Mouse (Mus musculus) lung, postnatal 0 days (tissue): ENCODE results near the gene Birc5. TPM values are rescaled to one million over a fixed set of nuclear protein-coding genes. Genes with fewer than 3 reads are reported as not detected.

Source experiments
- ATAC-seq: fragments of 200-750 bp; cut with Nextera tagmentation; 2 replicates; pipeline ENCODE4 v1.8.0; 2017; ENCODE audit warnings: moderate library complexity
- DNase-seq: peaks from one replicate; pipeline ENCODE4 v3.0.0-alpha.2; 2016; ENCODE audit warnings: low spot score
- H3K27ac ChIP-seq: fragments of 300-500 bp; sonication (generic); 2 replicates; pipeline ENCODE4 v1.5.1; 2014; ENCODE audit warnings: antibody characterized with exemption, mild to moderate bottlenecking, low read length, mixed read lengths
- H3K27me3 ChIP-seq: fragments of 300-500 bp; sonication (generic); replicated peaks from 2 replicates; pipeline ENCODE4 v1.6.1; 2014; ENCODE audit warnings: low read length, mixed read lengths; ENCODE audit not compliant: insufficient read depth
- H3K36me3 ChIP-seq: fragments of 300-500 bp; sonication (generic); 2 replicates; pipeline ENCODE4 v1.6.1; 2014; ENCODE audit warnings: low read length, mixed read lengths; ENCODE audit not compliant: insufficient read depth
- H3K4me1 ChIP-seq: fragments of 300-500 bp; sonication (generic); 2 replicates; pipeline ENCODE4 v1.6.1; 2014; ENCODE audit warnings: antibody characterized with exemption, low read depth, low read length, mixed read lengths; ENCODE audit not compliant: insufficient read depth
- H3K4me2 ChIP-seq: fragments of 300-500 bp; sonication (generic); replicated peaks from 2 replicates; pipeline ENCODE4 v1.6.1; 2014; ENCODE audit warnings: low read depth, mild to moderate bottlenecking, low read length, moderate library complexity, mixed read lengths
- H3K4me3 ChIP-seq: fragments of 300-500 bp; sonication (generic); 2 replicates; pipeline ENCODE4 v1.5.1; 2014; ENCODE audit warnings: low read depth, low read length
- H3K9ac ChIP-seq: fragments of 300-500 bp; sonication (generic); replicated peaks from 2 replicates; pipeline ENCODE4 v1.6.1; 2014; ENCODE audit warnings: low read depth, mild to moderate bottlenecking
- H3K9me3 ChIP-seq: fragments of 300-500 bp; sonication (generic); 2 replicates; pipeline ENCODE4 v1.6.1; 2016; ENCODE audit warnings: low read length, mixed read lengths
- CTCF ChIP-seq: IDR thresholded peaks from 2 replicates; pipeline ENCODE4 v1.5.1; 2016; ENCODE audit warnings: antibody characterized with exemption, mild to moderate bottlenecking
- EP300 ChIP-seq: IDR thresholded peaks from 2 replicates; pipeline ENCODE4 v1.6.1; 2016; ENCODE audit warnings: antibody characterized with exemption, mild to moderate bottlenecking, control low read depth
- WGBS: fragments of 180-500 bp; shearing (Covaris S2); extraction: QIAGEN DNeasy Blood & Tissue Kit; methylation state at CpG from one replicate; pipeline ENCODE4 v1.1.7; 2014; 5-methylcytosine and 5-hydroxymethylcytosine counted together
- polyA plus RNA-seq: library from polyadenylated mRNA; unstranded; fragments of >200 nt; fragmentation: Nextera tagmentation; extraction: Ambion mirVana; gene quantifications from 2 replicates; pipeline ENCODE4 v1.2.1, GENCODE M21; 2015

The Birc5 gene
- polyA plus RNA-seq, 1 experiment from 2014 or later: 15.0 TPM

GRCm38 (mm10) chr11:117890519-117891282, 41.6 kb downstream of the Birc5 start:
- Histone ChIP-seq H3K4me3 (no peak overlapping the region), H3K9me3 (no peaks in the 10 kb centered on the region), H3K4me1 (peaks cover 25% of the 10 kb centered on the region), H3K36me3 (no peaks in the 10 kb centered on the region), H3K4me2 (no peak overlapping the region), H3K9ac (no peak overlapping the region), H3K27ac (peak overlapping the region; percentile 51), H3K27me3 (no peaks in the 10 kb centered on the region)
- peak; percentile 55 for DNase-seq
- ATAC-seq: peak; percentile 51
- WGBS: 36% methylated on average over 13 of the region's 13 CpGs
- TF ChIP-seq EP300: no peak
- TF ChIP-seq CTCF: peak; percentile 56

DNA sequence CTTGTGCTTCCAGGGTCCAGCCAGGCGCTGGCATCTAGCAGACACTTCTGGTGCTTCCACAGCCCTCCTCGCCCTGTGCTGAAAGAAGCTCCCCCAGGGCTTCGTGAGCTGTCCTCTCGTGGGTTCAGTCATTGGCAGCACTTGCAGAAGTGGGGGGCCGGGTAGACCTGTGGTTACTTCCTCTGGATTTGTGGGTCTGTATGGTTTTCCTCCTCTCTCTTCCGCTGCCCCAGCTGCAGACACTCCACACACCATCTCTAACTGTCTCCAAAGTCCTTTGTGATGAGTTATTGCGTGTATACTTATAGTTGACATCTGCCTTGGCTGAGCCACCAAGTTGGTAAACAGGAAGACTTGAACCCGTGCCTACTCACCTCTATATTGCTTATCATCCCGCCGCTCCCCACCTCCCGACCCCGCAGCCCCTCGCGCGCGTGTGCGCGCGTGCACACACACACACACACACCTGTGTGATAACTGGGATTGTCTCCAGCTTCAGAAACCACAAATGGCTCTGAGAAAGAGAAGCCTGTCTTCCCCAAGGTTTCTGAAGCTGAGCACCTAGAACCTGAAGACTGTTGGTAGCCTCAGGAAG, 42.6 kb downstream of the Birc5 start:
- Histone ChIP-seq H3K4me3 (no peak overlapping the region), H3K9me3 (no peaks in the 10 kb centered on the region), H3K4me2 (no peak overlapping the region), H3K36me3 (no peaks in the 10 kb centered on the region), H3K9ac (no peak overlapping the region), H3K4me1 (peaks cover 20% of the 10 kb centered on the region), H3K27ac (no peak overlapping the region), H3K27me3 (no peaks in the 10 kb centered on the region)
- 81% methylated on average over 19 of the region's 19 CpGs for WGBS
- DNase-seq: no peak
- ATAC-seq: no peak
- TF ChIP-seq CTCF (no peak), EP300 (no peak)

DNA sequence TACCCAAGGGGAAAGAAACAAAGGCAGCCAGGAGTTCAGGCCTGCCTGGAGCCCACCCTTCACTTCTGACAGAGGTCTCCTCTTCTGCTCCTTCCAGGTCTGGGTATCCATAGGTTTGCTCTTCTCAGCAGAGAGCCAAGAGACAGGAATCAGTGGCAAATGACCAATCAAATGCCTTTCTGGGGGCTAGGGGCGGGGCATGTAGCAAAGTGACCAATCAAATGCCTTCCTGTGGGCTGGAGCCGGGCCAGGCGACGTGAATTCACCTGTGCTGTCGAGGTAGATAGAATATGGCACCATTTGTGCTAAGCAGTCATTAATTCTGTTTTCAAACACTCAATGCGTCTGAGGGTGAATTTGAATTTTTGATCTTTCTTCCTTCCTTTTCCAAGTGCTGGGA, 43.1 kb downstream of the Birc5 start:
- Histone ChIP-seq H3K36me3 (no peaks in the 10 kb centered on the region), H3K4me3 (no peak overlapping the region), H3K9ac (no peak overlapping the region), H3K4me1 (peaks cover 20% of the 10 kb centered on the region), H3K4me2 (no peak overlapping the region), H3K9me3 (no peaks in the 10 kb centered on the region), H3K27ac (no peak overlapping the region), H3K27me3 (no peaks in the 10 kb centered on the region)
- DNase-seq (no peak), ATAC-seq (no peak)
- TF ChIP-seq EP300: no peak
- TF ChIP-seq CTCF: no peak
- 51% methylated on average over 6 of the region's 6 CpGs for WGBS

DNA sequence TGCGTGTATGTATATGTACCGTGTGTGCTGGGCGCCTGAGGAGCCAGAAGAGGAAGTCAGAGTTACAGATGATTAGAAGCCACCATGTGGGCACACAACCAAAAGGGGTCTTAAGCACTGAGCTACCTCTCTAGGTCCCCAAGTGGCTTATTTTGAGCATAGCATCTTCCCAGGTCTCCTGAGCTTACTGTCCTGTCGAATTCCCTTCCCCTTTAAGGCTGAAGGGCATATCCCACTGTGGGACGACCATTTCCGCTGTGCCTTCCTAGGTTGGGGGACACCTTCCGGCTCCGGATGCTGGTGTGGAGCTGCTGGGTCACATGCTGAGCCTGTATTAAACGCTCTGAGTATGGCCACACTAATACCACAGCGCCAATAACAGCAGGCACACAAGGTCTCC, 45.6 kb downstream of the Birc5 start:
- TF ChIP-seq CTCF (0 out of 2 replicates have a peak, but pooled peaks have one; percentile 9), EP300 (no peak)
- 48% methylated on average over 10 of the region's 10 CpGs for WGBS

DNA sequence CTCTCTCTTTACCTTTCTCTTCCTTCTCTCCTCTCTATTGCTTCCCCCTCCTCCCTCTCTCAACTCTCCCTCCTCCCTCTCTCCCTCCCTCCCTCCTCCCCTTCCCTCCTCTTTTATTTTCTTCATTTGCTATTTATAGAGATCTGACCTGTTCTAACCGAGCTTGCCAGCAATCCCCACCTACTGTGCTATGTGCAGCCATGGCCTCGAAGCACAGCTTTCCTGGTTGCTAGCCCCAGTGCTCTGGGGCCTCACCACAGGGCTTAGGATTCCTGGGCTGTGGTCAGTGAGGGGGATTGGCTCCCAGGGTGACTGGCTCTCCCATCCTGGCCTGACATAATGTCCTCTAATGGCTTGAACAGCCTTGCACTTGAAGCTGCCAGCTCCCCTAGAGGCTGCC, 47.5 kb downstream of the Birc5 start:
- Histone ChIP-seq H3K4me2 (no peak overlapping the region), H3K9me3 (no peaks in the 10 kb centered on the region), H3K4me1 (no peaks in the 10 kb centered on the region), H3K9ac (no peak overlapping the region), H3K27ac (no peak overlapping the region), H3K4me3 (no peak overlapping the region), H3K36me3 (no peaks in the 10 kb centered on the region), H3K27me3 (no peaks in the 10 kb centered on the region)
- DNase-seq (no peak), ATAC-seq (no peak)
- 39% methylated on average over 2 of the region's 2 CpGs for WGBS
- TF ChIP-seq EP300: no peak
- no peak for TF ChIP-seq CTCF

More for the DNA sequence above, 45.6 kb downstream of the Birc5 start:
- no peak for DNase-seq
- no peak overlapping the region for H3K4me2 ChIP-seq
- H3K27me3 ChIP-seq: no peaks in the 10 kb centered on the region
- no peaks in the 10 kb centered on the region for H3K9me3 ChIP-seq
- ATAC-seq: no peak
- no peaks in the 10 kb centered on the region for H3K36me3 ChIP-seq
- no peak overlapping the region for H3K9ac ChIP-seq
- H3K27ac ChIP-seq: no peak overlapping the region
- peaks cover 10% of the 10 kb centered on the region for H3K4me1 ChIP-seq
- no peak overlapping the region for H3K4me3 ChIP-seq

DNA sequence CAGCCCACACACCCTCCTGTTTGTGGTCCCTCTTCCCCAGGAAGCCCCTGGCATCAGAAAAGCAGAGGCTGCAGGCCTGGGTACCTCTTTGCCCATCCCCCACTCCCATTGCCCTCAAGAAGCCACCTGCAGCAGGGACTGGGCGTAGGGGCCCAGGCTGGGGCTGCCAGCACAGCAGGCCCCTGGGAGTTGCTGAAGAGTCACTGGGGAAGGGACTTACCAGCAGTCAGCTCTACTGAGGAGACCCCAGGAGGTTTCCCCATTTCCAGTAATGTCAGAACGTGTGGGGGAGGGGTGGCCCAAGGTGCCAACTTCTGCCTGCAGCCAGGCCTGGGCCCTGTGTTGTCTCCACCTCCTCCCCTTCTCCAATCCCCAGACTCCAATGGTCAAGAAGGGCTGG, 53.2 kb downstream of the Birc5 start:
- H3K9me3 ChIP-seq: no peaks in the 10 kb centered on the region
- no peaks in the 10 kb centered on the region for H3K4me1 ChIP-seq
- WGBS: 80% methylated on average over 2 of the region's 2 CpGs
- no peaks in the 10 kb centered on the region for H3K36me3 ChIP-seq
- H3K9ac ChIP-seq: no peak overlapping the region
- TF ChIP-seq EP300 (no peak), CTCF (no peak)
- H3K27ac ChIP-seq: no peak overlapping the region
- H3K4me3 ChIP-seq: no peak overlapping the region
- no peak overlapping the region for H3K4me2 ChIP-seq
- DNase-seq: no peak
- no peak for ATAC-seq
- H3K27me3 ChIP-seq: no peaks in the 10 kb centered on the region
